Mouse (Mus musculus) neural tube, embryonic 12.5 days (tissue): ENCODE results near the gene Tal1. TPM values are rescaled to one million over a fixed set of nuclear protein-coding genes. Genes with fewer than 3 reads are reported as not detected.

Source experiments
- ATAC-seq: fragments of 200-750 bp; cut with Nextera tagmentation; 2 replicates; pipeline ENCODE4 v1.8.0; 2017; ENCODE audit warnings: low read depth, mild to moderate bottlenecking, moderate TSS enrichment, moderate library complexity; ENCODE audit not compliant: low FRiP score
- H3K27ac ChIP-seq: fragments of 300-500 bp; sonication (generic); 2 replicates; pipeline ENCODE4 v1.5.1; 2016
- H3K27me3 ChIP-seq: fragments of 300-500 bp; sonication (generic); replicated peaks from 2 replicates; pipeline ENCODE4 v1.6.1; 2016; ENCODE audit warnings: mild to moderate bottlenecking
- H3K36me3 ChIP-seq: fragments of 300-500 bp; sonication (generic); 2 replicates; pipeline ENCODE4 v1.6.1; 2016; ENCODE audit warnings: mild to moderate bottlenecking
- H3K4me1 ChIP-seq: fragments of 300-500 bp; sonication (generic); 2 replicates; pipeline ENCODE4 v1.6.1; 2016
- H3K4me2 ChIP-seq: fragments of 300-500 bp; sonication (generic); replicated peaks from 2 replicates; pipeline ENCODE4 v1.6.1; 2016; ENCODE audit warnings: mild to moderate bottlenecking
- H3K4me3 ChIP-seq: fragments of 300-500 bp; sonication (generic); 2 replicates; pipeline ENCODE4 v1.5.1; 2016
- H3K9ac ChIP-seq: fragments of 300-500 bp; sonication (generic); 2 replicates; pipeline ENCODE4 v1.6.1; 2016; ENCODE audit warnings: mild to moderate bottlenecking
- H3K9me3 ChIP-seq: fragments of 300-500 bp; sonication (generic); 2 replicates; pipeline ENCODE4 v1.6.1; 2016; ENCODE audit warnings: mild to moderate bottlenecking
- WGBS: fragments of 180-500 bp; shearing (Covaris S2); methylation state at CpG from one replicate; pipeline ENCODE4 v1.1.7; 2016; 5-methylcytosine and 5-hydroxymethylcytosine counted together
- polyA plus RNA-seq: library from polyadenylated mRNA; unstranded; fragments of >200 nt; fragmentation: Nextera tagmentation; extraction: Ambion mirVana; gene quantifications from 2 replicates; pipeline ENCODE4 v1.2.1, GENCODE M21; 2016

Tal1 gene
- polyA plus RNA-seq = 3.0 and 3.3 TPM in 2 replicates

GRCm38 (mm10) chr4:115056371-115056920, at the start of gene Tal1:
Gene Tal1 (plus strand): TSS chr4:115056426.
- Histone ChIP-seq H3K27ac (no peak within 1 kb of the TSS), H3K9me3 (no peaks in the 10 kb centered on the region), H3K4me2 (peak within 1 kb of the TSS; percentile 53), H3K27me3 (peaks cover 92% of the 10 kb centered on the region), H3K9ac (0 out of 2 replicates have a peak within 1 kb of the TSS, but pooled peaks have one; percentile 34), H3K4me1 (peaks cover 16% of the 10 kb centered on the region), H3K4me3 (peak within 1 kb of the TSS; percentile 28), H3K36me3 (no peaks in the 10 kb centered on the region)
- WGBS = under 1% methylated on average over 60 of the region's 60 CpGs
- ATAC-seq = peak; percentile 10; the same call in 1 of the 2 replicates

DNA sequence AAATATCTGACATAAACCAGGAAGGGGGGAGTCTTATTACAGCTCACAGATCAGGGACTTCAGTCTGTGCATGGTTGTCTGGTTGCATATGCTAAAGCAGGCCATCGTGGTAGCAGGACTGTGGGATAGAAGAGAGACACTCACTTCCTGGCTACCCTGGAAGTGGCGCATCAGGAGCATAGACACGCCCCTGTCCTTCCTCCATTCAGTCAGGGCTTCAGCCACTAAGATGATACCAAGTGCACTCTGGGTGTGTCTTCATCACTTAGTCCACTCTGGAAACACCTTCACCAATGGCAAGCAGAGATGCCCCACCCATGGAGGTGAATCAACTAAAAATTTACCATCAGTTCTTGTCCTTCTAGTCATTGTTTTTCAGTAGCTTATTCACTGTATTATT, 42.0 kb upstream of the Tal1 start:
- Histone ChIP-seq H3K27me3 (no peaks in the 10 kb centered on the region), H3K4me2 (no peak overlapping the region), H3K4me3 (no peak overlapping the region), H3K9me3 (no peaks in the 10 kb centered on the region), H3K36me3 (peaks cover 34% of the 10 kb centered on the region; the same call in 1 of the 2 replicates), H3K27ac (no peak overlapping the region), H3K9ac (no peak overlapping the region), H3K4me1 (no peaks in the 10 kb centered on the region)
- 94% methylated on average over 3 of the region's 3 CpGs for WGBS
- ATAC-seq = no peak

DNA sequence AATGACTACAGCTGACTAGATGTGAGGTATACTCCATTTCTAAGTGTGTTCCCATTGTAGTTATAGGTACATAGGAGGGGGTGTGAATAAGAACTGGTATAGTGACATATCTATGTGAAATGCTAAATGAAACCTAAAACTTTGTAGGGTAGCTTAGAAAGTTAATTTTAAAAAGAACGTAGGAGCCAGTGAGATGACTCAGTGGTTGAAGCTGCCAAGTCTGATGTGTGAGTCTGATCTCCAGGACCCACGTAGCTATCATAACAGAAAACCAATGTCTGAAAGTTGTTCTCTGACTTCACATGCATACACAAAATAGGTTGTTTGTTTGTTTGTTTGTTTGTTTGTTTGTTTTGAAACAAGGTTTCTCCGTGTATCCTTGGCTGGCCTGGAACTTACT, 36.2 kb upstream of the Tal1 start:
- Histone ChIP-seq H3K36me3 (peaks cover 26% of the 10 kb centered on the region), H3K9ac (no peak overlapping the region), H3K9me3 (no peaks in the 10 kb centered on the region), H3K4me1 (no peaks in the 10 kb centered on the region), H3K27me3 (no peaks in the 10 kb centered on the region), H3K27ac (no peak overlapping the region), H3K4me3 (no peak overlapping the region), H3K4me2 (no peak overlapping the region)
- WGBS = 98% methylated on average over 3 of the region's 3 CpGs
- ATAC-seq = no peak

DNA sequence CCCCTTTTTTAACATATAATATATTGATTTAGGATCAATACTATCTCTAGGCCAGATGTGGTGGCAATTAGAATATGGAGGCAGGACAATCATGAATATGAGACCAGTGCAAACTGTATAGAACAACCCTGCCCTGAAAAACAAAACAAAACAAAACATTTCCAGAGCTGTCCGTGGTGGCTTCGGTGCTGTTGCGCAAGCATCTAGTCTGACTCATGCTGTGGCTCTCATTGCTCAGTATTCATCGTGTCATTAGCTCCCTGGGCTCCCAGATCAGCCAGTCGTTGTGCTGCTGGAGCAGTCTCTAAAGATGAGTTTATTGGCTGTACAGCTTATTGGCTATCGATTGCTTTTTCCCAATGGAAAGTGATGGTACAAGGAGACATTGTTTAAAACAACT, 21.2 kb upstream of the Tal1 start:
- H3K27me3 ChIP-seq = no peaks in the 10 kb centered on the region
- no peak overlapping the region for H3K27ac ChIP-seq
- peaks cover 10% of the 10 kb centered on the region; the same call in 1 of the 2 replicates for H3K36me3 ChIP-seq
- no peaks in the 10 kb centered on the region for H3K9me3 ChIP-seq
- no peaks in the 10 kb centered on the region for H3K4me1 ChIP-seq
- no peak overlapping the region for H3K9ac ChIP-seq
- H3K4me3 ChIP-seq = no peak overlapping the region
- no peak for ATAC-seq
- WGBS = 71% methylated on average over 6 of the region's 6 CpGs
- no peak overlapping the region for H3K4me2 ChIP-seq

GRCm38 (mm10) chr4:115038242-115038641, 18.0 kb upstream of the Tal1 start:
- ATAC-seq = no peak
- WGBS = 37% methylated on average over 4 of the region's 4 CpGs
- Histone ChIP-seq H3K4me2 (no peak overlapping the region), H3K4me3 (no peak overlapping the region), H3K27ac (no peak overlapping the region), H3K4me1 (no peaks in the 10 kb centered on the region), H3K9ac (no peak overlapping the region), H3K9me3 (no peaks in the 10 kb centered on the region), H3K36me3 (peaks cover 15% of the 10 kb centered on the region), H3K27me3 (no peaks in the 10 kb centered on the region)

- Histone ChIP-seq H3K27me3 (peaks cover 28% of the 10 kb centered on the region), H3K4me2 (no peak overlapping the region), H3K27ac (no peak overlapping the region), H3K9ac (no peak overlapping the region), H3K4me1 (no peaks in the 10 kb centered on the region), H3K4me3 (no peak overlapping the region), H3K36me3 (peaks cover 18% of the 10 kb centered on the region), H3K9me3 (no peaks in the 10 kb centered on the region)
- 83% methylated on average over 3 of the region's 3 CpGs for WGBS
- ATAC-seq = no peak
These were observed 10.6 kb upstream of the Tal1 start for GRCm38 (mm10) chr4:115045621-115046020.

GRCm38 (mm10) chr4:115047750-115048149, 8.5 kb upstream of the Tal1 start:
- WGBS = 5% methylated on average over 5 of the region's 5 CpGs
- Histone ChIP-seq H3K27me3 (peaks cover 49% of the 10 kb centered on the region), H3K9me3 (no peaks in the 10 kb centered on the region), H3K27ac (no peak overlapping the region), H3K4me3 (no peak overlapping the region), H3K9ac (no peak overlapping the region), H3K4me1 (peaks cover 4% of the 10 kb centered on the region; the same call in 1 of the 2 replicates), H3K4me2 (no peak overlapping the region), H3K36me3 (peaks cover 2% of the 10 kb centered on the region; the same call in 1 of the 2 replicates)
- ATAC-seq = no peak

DNA sequence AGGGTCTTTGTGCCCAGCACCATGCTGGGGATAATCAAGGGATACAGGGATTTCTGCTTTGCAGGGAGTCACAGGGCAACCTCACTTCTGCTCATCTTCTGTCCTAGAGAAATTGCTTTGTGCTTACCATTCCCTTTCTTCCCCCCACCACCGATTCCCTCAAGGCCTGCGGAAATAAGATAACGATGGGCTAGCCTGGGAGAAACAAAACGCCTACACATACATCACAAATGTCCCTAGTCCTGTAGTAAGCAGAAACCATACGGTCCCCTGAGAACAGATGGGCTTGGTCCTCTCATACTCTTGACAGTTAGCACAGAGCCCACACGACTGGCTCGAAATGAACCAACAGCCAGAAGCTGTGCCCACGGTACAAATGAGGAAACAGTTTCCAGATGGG, 8.0 kb upstream of the Tal1 start:
- ATAC-seq = no peak

DNA sequence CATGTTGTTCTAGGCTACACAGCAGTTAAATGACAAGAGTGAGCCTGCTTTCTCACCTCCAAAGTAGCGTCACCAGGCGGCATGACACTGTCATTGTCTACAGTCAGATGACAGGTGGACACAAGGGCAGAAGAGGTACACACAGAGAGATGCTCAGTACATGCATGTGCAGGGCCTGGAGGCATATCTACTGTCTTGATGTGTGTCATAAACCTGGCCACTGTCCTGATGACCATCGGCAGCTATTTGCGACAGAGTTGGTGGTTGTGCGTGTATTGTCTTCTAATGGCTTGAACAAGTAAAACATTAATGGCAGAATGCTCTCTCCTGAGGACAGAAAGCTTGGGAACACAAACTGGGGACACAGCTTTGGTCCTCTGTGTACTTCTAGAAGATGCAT, 5.0 kb upstream of the Tal1 start:
- Histone ChIP-seq H3K4me2 (no peak overlapping the region), H3K4me3 (no peak overlapping the region), H3K27me3 (peaks cover 83% of the 10 kb centered on the region), H3K4me1 (peaks cover 7% of the 10 kb centered on the region), H3K36me3 (no peaks in the 10 kb centered on the region), H3K9ac (no peak overlapping the region), H3K27ac (no peak overlapping the region), H3K9me3 (no peaks in the 10 kb centered on the region)
- WGBS = 71% methylated on average over 5 of the region's 5 CpGs
- ATAC-seq = no peak

More for the DNA sequence above, 8.0 kb upstream of the Tal1 start:
- no peak overlapping the region for H3K4me3 ChIP-seq
- peaks cover 53% of the 10 kb centered on the region for H3K27me3 ChIP-seq
- WGBS = 76% methylated on average over 8 of the region's 8 CpGs
- peaks cover 2% of the 10 kb centered on the region; the same call in 1 of the 2 replicates for H3K36me3 ChIP-seq
- H3K4me1 ChIP-seq = peaks cover 5% of the 10 kb centered on the region; the same call in 1 of the 2 replicates
- no peak overlapping the region for H3K9ac ChIP-seq
- H3K4me2 ChIP-seq = no peak overlapping the region
- H3K9me3 ChIP-seq = no peaks in the 10 kb centered on the region
- no peak overlapping the region for H3K27ac ChIP-seq

DNA sequence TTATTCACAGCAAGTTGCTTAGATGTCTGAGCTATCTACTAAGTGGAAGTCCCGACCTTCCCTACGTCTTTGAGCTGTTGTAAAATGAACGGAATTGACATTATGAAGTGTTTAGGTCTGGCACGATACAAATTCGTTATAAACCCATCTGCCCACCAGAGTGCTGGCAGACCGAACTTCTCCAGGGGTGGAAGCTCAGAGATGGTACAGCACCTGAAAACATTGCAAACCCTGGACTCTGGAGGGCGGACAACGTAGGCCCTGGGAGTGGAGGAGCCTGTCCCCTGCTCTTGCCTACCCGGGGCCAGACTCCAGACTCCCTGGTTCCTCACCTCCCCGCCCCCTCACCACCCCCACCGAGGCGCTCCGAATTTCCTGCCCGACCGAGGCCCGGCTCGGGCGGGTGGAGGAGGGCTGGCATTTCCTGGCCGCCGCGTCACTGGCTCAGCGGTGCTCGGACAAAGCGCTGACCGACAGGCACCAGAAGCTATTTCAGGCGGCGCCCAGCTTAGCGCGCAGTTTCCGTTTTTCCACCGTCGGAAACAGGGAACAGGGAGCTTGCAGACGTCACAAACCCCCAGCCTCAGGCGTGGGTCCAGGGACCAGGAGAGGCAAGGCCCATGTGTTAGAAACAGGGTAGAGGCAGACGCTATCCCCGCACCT, 3.8 kb upstream of the Tal1 start:
- peak overlapping the region; percentile 50 for H3K4me2 ChIP-seq
- H3K27me3 ChIP-seq = peaks cover 95% of the 10 kb centered on the region
- no peaks in the 10 kb centered on the region for H3K9me3 ChIP-seq
- peaks cover 16% of the 10 kb centered on the region for H3K4me1 ChIP-seq
- no peaks in the 10 kb centered on the region for H3K36me3 ChIP-seq
- peak overlapping the region; percentile 25 for H3K4me3 ChIP-seq
- under 1% methylated on average over 36 of the region's 36 CpGs for WGBS
- H3K27ac ChIP-seq = no peak overlapping the region
- no peak overlapping the region for H3K9ac ChIP-seq
- no peak for ATAC-seq

- no peaks in the 10 kb centered on the region for H3K36me3 ChIP-seq
- ATAC-seq = no peak
- H3K4me3 ChIP-seq = no peak overlapping the region
- peaks cover 93% of the 10 kb centered on the region for H3K27me3 ChIP-seq
- no peak overlapping the region for H3K9ac ChIP-seq
- peaks cover 16% of the 10 kb centered on the region for H3K4me1 ChIP-seq
- no peak overlapping the region for H3K27ac ChIP-seq
- WGBS = 4% methylated on average over 2 of the region's 2 CpGs
- no peaks in the 10 kb centered on the region for H3K9me3 ChIP-seq
- no peak overlapping the region for H3K4me2 ChIP-seq
These were observed 1.2 kb upstream of the Tal1 start for GRCm38 (mm10) chr4:115055044-115055443.

GRCm38 (mm10) chr4:115055691-115056090, 535 bp upstream of the Tal1 start:
- Histone ChIP-seq H3K27me3 (peaks cover 93% of the 10 kb centered on the region), H3K9me3 (no peaks in the 10 kb centered on the region), H3K4me1 (peaks cover 16% of the 10 kb centered on the region), H3K27ac (no peak overlapping the region), H3K9ac (no peak overlapping the region), H3K4me3 (no peak overlapping the region), H3K4me2 (peak overlapping the region; percentile 53; the same call in 1 of the 2 replicates), H3K36me3 (no peaks in the 10 kb centered on the region)
- ATAC-seq = no peak
- 12% methylated on average over 3 of the region's 3 CpGs for WGBS
